Mouse (Mus musculus) midbrain, embryonic 16.5 days (tissue): ENCODE data around the gene Fgfr2. TPM values are rescaled to one million over a fixed set of nuclear protein-coding genes. Genes with fewer than 3 reads are reported as not detected.
"Not testable (repeated sequence)": the region's sequence is repeated elsewhere in the genome, so short reads cannot be mapped to it uniquely, and the experiment has no call there.

ENCODE experiments used
- ATAC-seq: fragments of 200-750 bp; cut with Nextera tagmentation; 2 replicates; pipeline ENCODE4 v1.8.0; 2017; ENCODE audit warnings: moderate TSS enrichment
- H3K27ac ChIP-seq: fragments of 300-500 bp; sonication (generic); 2 replicates; pipeline ENCODE4 v1.5.1; 2014; ENCODE audit warnings: mild to moderate bottlenecking, low read length, mixed read lengths
- H3K27me3 ChIP-seq: fragments of 300-500 bp; sonication (generic); 2 replicates; pipeline ENCODE4 v1.6.1; 2014; ENCODE audit warnings: low read depth, low read length, mixed read lengths; ENCODE audit not compliant: control insufficient read depth, insufficient read depth
- H3K36me3 ChIP-seq: fragments of 300-500 bp; sonication (generic); 2 replicates; pipeline ENCODE4 v1.6.1; 2014; ENCODE audit warnings: mild to moderate bottlenecking, low read length, moderate library complexity, mixed read lengths; ENCODE audit not compliant: control insufficient read depth, insufficient read depth
- H3K4me1 ChIP-seq: fragments of 300-500 bp; sonication (generic); 2 replicates; pipeline ENCODE4 v1.6.1; 2014; ENCODE audit warnings: mild to moderate bottlenecking, low read length, mixed read lengths; ENCODE audit not compliant: control insufficient read depth, insufficient read depth
- H3K4me2 ChIP-seq: fragments of 300-500 bp; sonication (generic); 2 replicates; pipeline ENCODE4 v1.6.1; 2014; ENCODE audit warnings: mild to moderate bottlenecking, low read length, mixed read lengths
- H3K4me3 ChIP-seq: fragments of 300-500 bp; sonication (generic); 2 replicates; pipeline ENCODE4 v1.5.1; 2014; ENCODE audit warnings: low read depth, mild to moderate bottlenecking, low read length, moderate library complexity, mixed read lengths
- H3K9ac ChIP-seq: fragments of 300-500 bp; sonication (generic); 2 replicates; pipeline ENCODE4 v1.6.1; 2014; ENCODE audit warnings: low read depth, low read length, mixed read lengths
- H3K9me3 ChIP-seq: fragments of 300-500 bp; sonication (generic); replicated peaks from 2 replicates; pipeline ENCODE4 v1.6.1; 2014; ENCODE audit warnings: mild to moderate bottlenecking, low read length, mixed read lengths; ENCODE audit not compliant: control insufficient read depth, poor library complexity, severe bottlenecking
- WGBS: fragments of 180-500 bp; shearing (Covaris S2); extraction: QIAGEN DNeasy Blood & Tissue Kit; methylation state at CpG from one replicate; pipeline ENCODE4 v1.1.7; 2014; 5-methylcytosine and 5-hydroxymethylcytosine counted together
- polyA plus RNA-seq: library from polyadenylated mRNA; unstranded; fragments of >200 nt; fragmentation: Nextera tagmentation; extraction: Ambion mirVana; gene quantifications from 2 replicates; pipeline ENCODE4 v1.2.1, GENCODE M21; 2015

Fgfr2 gene
- polyA plus RNA-seq, 1 experiment from 2014 or later: 23.8 TPM

DNA sequence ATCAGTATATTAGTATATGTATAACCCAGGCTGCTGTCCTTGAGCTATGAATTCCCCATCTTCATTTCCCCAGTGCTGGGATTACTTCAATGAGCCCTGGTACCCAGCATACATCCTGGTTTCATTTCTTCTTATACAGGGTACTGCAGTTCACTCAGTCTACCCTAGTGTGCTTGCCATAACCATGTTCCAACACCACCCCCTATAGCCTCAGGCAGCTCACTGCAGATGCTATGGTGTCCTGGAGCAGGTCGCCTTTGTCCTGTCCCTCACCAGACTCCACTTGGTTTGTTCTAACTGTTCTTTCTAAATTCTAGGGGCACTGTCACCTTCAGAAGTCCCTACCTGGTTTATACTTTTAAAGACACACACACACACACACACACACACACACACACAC is 2080.5 kb downstream of the Fgfr2 start:
- no peak for ATAC-seq
- 75% methylated on average over 1 of the region's 1 CpGs for whole genome bisulfite sequencing
- no peak overlapping the region for H3K4me3 ChIP-seq
- no peak overlapping the region for H3K4me2 ChIP-seq
- H3K27me3 ChIP-seq: no peaks in the 10 kb centered on the region
- no peaks in the 10 kb centered on the region for H3K4me1 ChIP-seq
- no peaks in the 10 kb centered on the region for H3K36me3 ChIP-seq
- H3K9ac ChIP-seq: no peak overlapping the region
- no peak overlapping the region for H3K27ac ChIP-seq
- no peaks in the 10 kb centered on the region for H3K9me3 ChIP-seq

DNA sequence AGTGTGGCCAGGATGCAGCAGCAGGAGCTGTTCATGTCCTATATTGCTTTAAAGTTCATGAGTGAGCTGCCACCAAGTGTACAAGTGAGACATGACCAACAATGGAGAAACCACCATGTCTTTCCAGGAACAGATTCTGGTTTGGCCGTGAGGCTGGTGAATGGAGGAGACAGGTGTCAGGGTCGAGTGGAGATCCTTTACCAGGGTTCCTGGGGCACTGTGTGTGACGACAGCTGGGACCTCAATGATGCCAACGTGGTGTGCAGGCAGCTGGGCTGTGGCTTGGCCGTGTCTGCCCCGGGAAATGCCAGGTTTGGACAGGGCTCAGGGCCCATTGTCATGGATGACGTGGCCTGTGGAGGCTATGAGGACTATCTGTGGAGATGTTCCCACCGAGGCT is 2082.4 kb downstream of the Fgfr2 start:
- not testable (repeated sequence) for H3K9ac ChIP-seq, H3K27me3 ChIP-seq, ATAC-seq, H3K4me2 ChIP-seq, H3K4me1 ChIP-seq, H3K4me3 ChIP-seq, H3K36me3 ChIP-seq, H3K27ac ChIP-seq, H3K9me3 ChIP-seq
- 82% methylated on average over 8 of the region's 8 CpGs for WGBS

DNA sequence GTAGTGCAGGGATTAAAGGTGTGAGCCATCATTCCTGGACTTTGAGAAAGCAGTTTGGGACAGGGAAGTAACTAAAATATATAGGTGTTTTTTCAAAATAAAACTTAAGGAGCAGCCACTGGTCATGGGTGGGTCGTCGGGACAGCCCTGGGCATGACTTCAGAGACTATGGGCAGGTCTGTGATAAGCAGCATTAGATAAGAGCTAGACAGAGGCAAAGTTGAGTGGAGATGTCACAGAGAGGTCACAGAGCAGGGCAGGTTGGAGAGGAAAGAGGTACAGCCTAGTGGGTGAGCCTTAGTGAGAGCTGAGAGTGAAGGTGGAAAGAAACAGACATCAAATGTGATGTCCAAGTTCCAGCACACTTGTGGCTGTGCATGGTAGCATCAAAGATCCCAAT is 2086.1 kb downstream of the Fgfr2 start:
- H3K4me2 ChIP-seq: no peak overlapping the region
- no peaks in the 10 kb centered on the region for H3K4me1 ChIP-seq
- 92% methylated on average over 2 of the region's 2 CpGs for WGBS
- no peaks in the 10 kb centered on the region for H3K36me3 ChIP-seq
- ATAC-seq: no peak
- no peaks in the 10 kb centered on the region for H3K9me3 ChIP-seq
- H3K9ac ChIP-seq: no peak overlapping the region
- no peak overlapping the region for H3K27ac ChIP-seq
- no peak overlapping the region for H3K4me3 ChIP-seq
- no peaks in the 10 kb centered on the region for H3K27me3 ChIP-seq

DNA sequence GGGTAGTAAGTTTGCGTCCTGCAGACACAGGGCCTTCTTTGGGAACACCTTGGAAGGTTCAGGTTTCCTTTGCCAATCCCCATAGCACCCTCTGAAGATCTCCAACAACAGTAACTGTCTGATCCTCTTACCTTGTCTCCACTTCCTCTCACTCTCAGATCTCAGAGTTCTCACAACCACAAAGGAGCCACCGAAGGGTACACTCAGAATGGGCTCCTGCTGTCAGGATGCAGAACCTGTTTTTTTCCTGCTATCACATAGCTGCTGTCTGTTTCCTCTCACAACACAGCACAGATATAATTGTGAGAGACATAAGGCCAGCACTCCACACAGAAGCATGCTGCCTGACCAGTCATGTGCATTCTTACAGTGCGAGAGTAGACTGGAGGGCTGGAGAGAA is 2086.8 kb downstream of the Fgfr2 start:
- H3K27me3 ChIP-seq: no peaks in the 10 kb centered on the region
- H3K4me3 ChIP-seq: no peak overlapping the region
- H3K4me1 ChIP-seq: no peaks in the 10 kb centered on the region
- no peaks in the 10 kb centered on the region for H3K9me3 ChIP-seq
- no peak overlapping the region for H3K4me2 ChIP-seq
- no peak overlapping the region for H3K9ac ChIP-seq
- no peaks in the 10 kb centered on the region for H3K36me3 ChIP-seq
- ATAC-seq: no peak
- H3K27ac ChIP-seq: no peak overlapping the region
- WGBS: 80% methylated on average over 3 of the region's 3 CpGs

DNA sequence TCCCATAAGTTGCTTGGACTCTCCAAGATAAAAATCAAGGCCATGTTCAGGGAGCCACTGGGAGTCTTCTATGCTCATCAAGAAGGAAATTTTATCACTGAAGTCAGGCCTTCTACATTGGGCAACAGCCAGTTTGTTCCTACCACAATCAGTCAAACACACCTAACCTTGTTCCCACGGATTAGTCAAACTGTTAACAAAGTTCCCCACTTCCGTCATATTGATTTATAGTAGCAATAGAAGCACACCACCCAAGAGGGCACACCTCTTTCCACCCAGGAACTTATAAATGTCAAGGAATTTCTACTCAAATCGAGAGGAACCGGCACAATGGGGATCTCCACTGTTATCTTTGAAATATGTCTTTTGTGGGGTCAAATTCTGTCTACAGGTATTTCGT is 2091.4 kb downstream of the Fgfr2 start, which contains the start of gene Dmbt1:
Gene Dmbt1 (plus strand): TSS at position 299 of the 400 bp plus-strand sequence.
- no peak for ATAC-seq
- Histone ChIP-seq H3K4me3 (no peak within 1 kb of the TSS), H3K36me3 (no peaks in the 10 kb centered on the region), H3K4me2 (no peak within 1 kb of the TSS), H3K4me1 (no peaks in the 10 kb centered on the region), H3K27me3 (no peaks in the 10 kb centered on the region), H3K9me3 (no peaks in the 10 kb centered on the region), H3K27ac (no peak within 1 kb of the TSS), H3K9ac (no peak within 1 kb of the TSS)
- 92% methylated on average over 5 of the region's 5 CpGs for WGBS

DNA sequence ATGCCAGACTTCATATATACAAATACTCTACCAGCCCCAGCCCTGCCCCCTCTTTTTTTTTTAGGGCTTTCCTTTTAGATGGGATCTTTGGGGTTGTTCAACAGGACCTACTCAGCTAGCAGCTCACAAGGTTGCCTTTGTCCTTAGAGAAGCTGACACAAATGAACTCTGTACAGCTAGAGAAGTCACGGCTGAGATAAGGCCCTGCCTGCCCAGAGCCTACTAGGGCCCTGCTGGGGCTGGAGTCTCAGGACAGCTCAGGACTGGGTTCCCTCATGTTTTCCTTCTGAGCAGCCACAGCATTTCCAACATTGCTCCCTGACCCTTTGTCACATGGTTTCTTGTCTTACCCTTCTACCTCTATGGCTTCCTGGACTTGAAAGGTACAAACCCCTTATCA is 2095.6 kb downstream of the Fgfr2 start:
- Histone ChIP-seq H3K27ac (no peak overlapping the region), H3K27me3 (no peaks in the 10 kb centered on the region), H3K4me3 (no peak overlapping the region), H3K36me3 (no peaks in the 10 kb centered on the region), H3K4me1 (no peaks in the 10 kb centered on the region), H3K9ac (no peak overlapping the region), H3K9me3 (no peaks in the 10 kb centered on the region), H3K4me2 (no peak overlapping the region)
- WGBS: 94% methylated on average over 1 of the region's 1 CpGs
- no peak for ATAC-seq

DNA sequence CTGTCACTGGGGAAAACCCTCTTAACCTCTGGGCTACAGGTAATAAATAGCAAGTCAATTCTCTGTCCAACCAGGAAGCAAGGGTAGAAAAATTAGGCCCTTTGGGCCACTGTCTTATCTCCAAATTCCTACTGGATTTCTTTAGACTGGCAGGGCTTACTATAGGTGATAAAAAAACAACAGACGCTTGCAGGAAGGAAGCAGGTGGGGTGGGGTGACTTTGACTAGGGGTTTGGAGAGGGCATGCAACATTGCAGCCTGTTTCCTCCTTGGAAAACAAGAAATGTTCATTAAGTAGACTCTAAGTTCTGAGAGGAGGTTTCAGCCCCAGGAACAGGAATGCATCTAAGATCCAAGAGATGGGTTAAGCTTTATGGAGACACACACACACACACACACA is 2098.3 kb downstream of the Fgfr2 start:
- H3K4me1 ChIP-seq: no peaks in the 10 kb centered on the region
- H3K4me3 ChIP-seq: no peak overlapping the region
- no peak overlapping the region for H3K27ac ChIP-seq
- H3K9me3 ChIP-seq: no peaks in the 10 kb centered on the region
- WGBS: 100% methylated on average over 1 of the region's 1 CpGs
- no peaks in the 10 kb centered on the region for H3K36me3 ChIP-seq
- no peak overlapping the region for H3K9ac ChIP-seq
- H3K27me3 ChIP-seq: no peaks in the 10 kb centered on the region
- ATAC-seq: no peak
- H3K4me2 ChIP-seq: no peak overlapping the region

DNA sequence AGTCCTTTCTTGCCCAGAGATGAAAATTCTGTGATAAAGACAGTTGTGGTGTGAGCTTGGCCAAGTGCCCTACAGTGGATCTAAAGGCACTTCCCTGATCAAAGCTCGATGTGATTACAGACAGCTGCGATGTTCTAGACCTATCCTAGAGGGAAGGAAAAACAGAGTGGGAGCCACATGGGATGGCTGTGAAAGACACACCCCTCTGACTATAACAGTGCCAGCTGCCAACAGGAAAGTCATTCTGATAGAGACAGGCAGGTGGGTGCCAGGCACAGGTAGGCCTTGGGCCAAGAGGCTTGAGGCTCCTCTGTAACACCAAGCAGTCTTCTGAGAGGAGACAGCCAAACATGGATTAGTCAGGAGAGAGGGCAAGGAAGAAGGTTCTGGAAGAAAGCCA is 2104.0 kb downstream of the Fgfr2 start:
- H3K9me3 ChIP-seq: peaks cover 2% of the 10 kb centered on the region; the same call in 1 of the 2 replicates
- H3K4me1 ChIP-seq: no peaks in the 10 kb centered on the region
- no peaks in the 10 kb centered on the region for H3K36me3 ChIP-seq
- no peak overlapping the region for H3K9ac ChIP-seq
- no peak for ATAC-seq
- no peak overlapping the region for H3K4me2 ChIP-seq
- no peak overlapping the region for H3K27ac ChIP-seq
- H3K4me3 ChIP-seq: no peak overlapping the region
- no peaks in the 10 kb centered on the region for H3K27me3 ChIP-seq
- 81% methylated on average over 2 of the region's 2 CpGs for WGBS

DNA sequence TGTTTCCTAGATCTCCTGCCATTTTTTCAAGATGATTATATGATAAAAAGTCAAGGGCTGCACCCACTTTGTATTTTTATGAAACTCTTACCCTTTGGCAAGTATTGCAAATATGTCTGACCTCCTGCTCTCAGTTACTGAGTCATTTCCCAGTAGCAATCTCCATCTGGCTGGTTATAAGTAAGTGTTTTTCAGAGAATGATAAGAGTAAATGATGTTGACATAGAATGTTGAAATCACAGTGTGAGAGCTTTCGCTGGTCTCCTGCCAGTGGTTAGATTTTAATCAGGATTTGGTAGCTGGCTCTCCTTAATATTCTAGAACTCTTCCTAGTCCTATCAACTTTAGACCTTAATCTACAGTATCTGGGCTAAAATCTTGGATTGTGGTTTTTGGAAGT is 2111.2 kb downstream of the Fgfr2 start:
- WGBS: 87% methylated on average over 1 of the region's 1 CpGs
- Histone ChIP-seq H3K27ac (no peak overlapping the region), H3K4me1 (no peaks in the 10 kb centered on the region), H3K27me3 (no peaks in the 10 kb centered on the region), H3K36me3 (no peaks in the 10 kb centered on the region), H3K4me2 (no peak overlapping the region), H3K9ac (no peak overlapping the region), H3K4me3 (no peak overlapping the region), H3K9me3 (peaks cover 7% of the 10 kb centered on the region)
- no peak for ATAC-seq

DNA sequence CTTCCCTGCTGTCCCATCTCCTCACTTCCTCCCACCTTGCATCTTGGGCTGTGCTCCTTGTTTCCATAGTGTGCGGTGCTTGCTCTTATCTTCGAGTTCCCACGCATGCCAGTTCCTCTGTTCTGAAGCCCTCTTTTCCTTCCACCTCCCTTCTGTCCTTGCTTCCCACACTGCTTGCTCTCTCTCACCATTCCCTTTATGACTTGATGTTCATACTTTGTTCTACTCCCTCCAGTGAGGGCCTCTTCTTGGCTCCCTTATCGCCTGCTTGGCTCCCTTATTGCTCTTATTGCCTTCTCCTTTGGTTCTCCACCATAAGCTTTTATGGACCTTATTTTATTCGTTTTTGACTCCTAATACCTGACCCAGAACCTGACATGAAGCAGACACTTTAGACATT is 2114.0 kb downstream of the Fgfr2 start:
- no peak overlapping the region for H3K4me3 ChIP-seq
- no peak overlapping the region for H3K9ac ChIP-seq
- no peaks in the 10 kb centered on the region for H3K36me3 ChIP-seq
- no peaks in the 10 kb centered on the region for H3K27me3 ChIP-seq
- peaks cover 11% of the 10 kb centered on the region; the same call in 1 of the 2 replicates for H3K9me3 ChIP-seq
- WGBS: 90% methylated on average over 5 of the region's 5 CpGs
- no peaks in the 10 kb centered on the region for H3K4me1 ChIP-seq
- no peak overlapping the region for H3K4me2 ChIP-seq
- ATAC-seq: no peak
- no peak overlapping the region for H3K27ac ChIP-seq
